Mouse (Mus musculus): Measurements from ENCODE around the gene Wbp2.

The Wbp2 gene

GRCm38 (mm10) chr11:116089545-116089944 is 2.8 kb upstream of the Wbp2 start:
- DNase-seq (ENCODE audit: low spot score): no peak

DNA sequence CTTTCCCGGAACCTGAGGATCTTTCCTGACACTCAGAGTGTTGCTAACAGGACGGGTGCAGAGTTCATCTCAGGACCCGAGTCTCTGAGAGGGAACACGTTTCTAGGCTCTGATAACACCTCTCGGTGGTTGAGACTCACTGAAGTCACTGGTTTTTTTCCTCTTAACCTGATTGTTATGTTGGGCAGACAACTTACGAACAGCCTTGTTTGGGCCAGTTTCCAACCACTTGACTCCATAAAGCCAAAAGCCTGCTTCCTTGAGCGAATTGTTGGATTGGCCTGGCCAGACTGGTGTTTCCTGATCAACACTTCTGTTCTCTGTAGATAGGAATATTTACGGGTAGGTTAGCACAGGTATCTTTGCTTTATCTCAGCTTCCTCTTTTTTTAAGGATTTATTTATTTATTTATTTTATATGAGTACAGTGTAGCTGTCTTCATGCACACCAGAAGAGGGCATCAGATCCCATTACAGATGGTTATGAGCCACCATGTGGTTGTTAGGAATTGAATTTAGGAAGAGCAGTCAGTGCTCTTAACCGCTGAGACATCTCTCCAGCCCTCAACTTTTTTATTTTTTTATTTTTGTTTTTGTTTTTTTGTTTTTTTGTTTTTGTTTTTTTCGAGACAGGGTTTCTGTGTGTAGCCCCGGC is 2.1 kb upstream of the Wbp2 start:
- DNase-seq (ENCODE audit: low spot score): no peak

GRCm38 (mm10) chr11:116088188-116088587 is 1.4 kb upstream of the Wbp2 start:
- DNase-seq (ENCODE audit: low spot score): no peak

- DNase-seq (ENCODE audit: low spot score): peak; percentile 75
Measured at GRCm38 (mm10) chr11:116087194-116088130, 667 bp upstream of the Wbp2 start.

- DNase-seq (ENCODE audit: low spot score): no peak
Measured at GRCm38 (mm10) chr11:116084166-116084565, 2.6 kb downstream of the Wbp2 start.

DNA sequence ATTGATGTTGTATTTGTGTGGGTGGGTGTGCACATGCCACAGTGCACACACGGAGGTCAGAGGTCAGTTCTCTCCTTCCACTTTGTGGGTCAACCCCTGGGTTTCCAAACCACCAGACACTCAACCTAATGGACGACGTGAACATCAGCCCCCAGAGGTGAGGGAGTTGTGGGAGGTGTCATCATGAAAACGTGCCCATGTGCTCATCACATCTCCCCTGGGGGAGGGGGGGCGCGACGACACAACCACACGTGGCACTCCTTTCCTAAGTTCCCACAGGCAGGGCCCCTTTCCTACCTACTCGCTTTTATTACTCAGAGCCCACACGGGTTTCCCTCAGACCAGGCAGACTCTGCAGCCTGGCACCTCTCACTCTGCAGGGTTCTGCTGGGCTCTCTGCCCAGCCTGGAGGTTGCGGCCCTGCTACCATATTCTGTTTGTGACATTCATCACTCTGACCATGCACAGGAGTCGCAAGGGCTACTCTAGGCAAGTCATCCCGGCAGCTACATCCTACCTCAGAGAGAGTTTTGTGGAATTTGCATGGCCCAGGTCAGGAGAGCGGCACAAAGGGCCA is 3.6 kb downstream of the Wbp2 start:
- no peak for DNase-seq (ENCODE audit: low spot score)

- no peak for DNase-seq (ENCODE audit: low spot score)
Measured at GRCm38 (mm10) chr11:116081081-116081480, 5.7 kb downstream of the Wbp2 start.

- no peak for DNase-seq (ENCODE audit: low spot score)
Measured at GRCm38 (mm10) chr11:116079511-116079910, 7.3 kb downstream of the Wbp2 start.

GRCm38 (mm10) chr11:116078676-116079320 is 8.0 kb downstream of the Wbp2 start:
- no peak for DNase-seq (ENCODE audit: low spot score)

GRCm38 (mm10) chr11:116078221-116078620 is 8.6 kb downstream of the Wbp2 start:
- no peak for DNase-seq (ENCODE audit: low spot score)

- no peak for DNase-seq (ENCODE audit: low spot score)
Measured at GRCm38 (mm10) chr11:116077446-116078204, 9.2 kb downstream of the Wbp2 start, which contains the start of gene Unc13d. Gene Unc13d (minus strand): TSS chr11:116077961.

GRCm38 (mm10) chr11:116076836-116077235 is 10.0 kb downstream of the Wbp2 start:
- DNase-seq (ENCODE audit: low spot score): no peak

- DNase-seq (ENCODE audit: low spot score): no peak
Measured at GRCm38 (mm10) chr11:116076266-116076540, 10.6 kb downstream of the Wbp2 start.

DNA sequence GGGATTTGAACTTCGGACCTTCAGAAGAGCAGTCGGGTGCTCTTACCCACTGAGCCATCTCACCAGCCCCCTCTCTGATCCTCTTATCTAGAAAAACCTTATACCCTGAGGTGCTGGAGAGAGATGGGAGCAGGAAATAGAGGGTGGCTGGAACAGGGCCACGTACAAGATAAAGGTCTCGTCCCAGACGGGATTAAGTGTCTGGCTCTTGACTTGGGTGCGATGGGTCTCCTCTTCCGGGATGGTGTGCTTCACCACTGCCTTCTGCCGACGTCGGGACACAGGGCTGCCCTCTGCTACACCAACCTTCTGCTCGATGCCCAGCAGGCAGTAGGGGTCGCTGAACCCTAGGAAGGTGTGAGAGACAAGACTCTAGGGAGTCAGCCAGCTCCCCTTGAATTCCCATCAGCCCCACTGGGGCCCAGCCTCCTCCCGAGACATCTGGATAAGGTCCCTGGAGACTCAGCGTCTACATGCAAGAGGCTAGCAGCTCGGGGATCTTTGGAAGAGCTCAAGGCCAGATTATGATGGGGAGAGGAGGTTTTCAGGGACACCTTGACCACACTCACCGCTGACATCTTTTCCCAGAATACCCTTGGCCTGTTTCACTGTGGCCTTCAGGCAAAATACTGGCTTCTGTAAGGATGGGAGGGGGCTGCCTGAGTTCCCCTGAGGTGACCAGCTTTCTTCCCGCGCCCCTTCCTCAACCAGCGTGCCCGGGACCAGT is 11.1 kb downstream of the Wbp2 start:
- peak; percentile 68 for DNase-seq (ENCODE audit: low spot score)

DNA sequence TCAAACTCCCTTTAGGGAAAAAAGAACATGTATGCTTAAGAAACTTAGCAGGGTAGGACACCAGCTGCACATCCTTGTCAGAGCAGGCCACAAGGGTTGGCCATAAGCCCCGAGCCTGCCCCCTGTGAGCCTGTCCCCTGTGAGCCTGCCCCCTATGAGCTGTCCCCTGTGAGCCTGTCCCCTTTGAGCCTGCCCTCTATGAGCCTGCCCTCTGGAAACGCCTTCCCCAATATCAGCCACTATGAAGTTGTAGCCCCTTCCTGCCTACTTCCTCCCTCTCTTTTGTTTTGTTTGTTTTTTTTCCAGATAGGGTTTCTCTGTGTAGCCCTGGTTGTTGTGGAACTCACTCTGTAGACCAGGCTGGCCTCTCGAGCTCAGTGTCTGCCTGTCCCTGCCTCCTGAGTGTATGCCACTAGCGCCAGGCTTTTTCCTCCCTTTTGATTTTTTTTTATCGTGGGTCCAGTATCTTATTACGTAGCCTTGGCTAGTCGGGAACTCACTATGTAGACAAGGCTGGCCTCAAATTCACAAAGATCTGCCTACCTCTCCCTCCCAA is 12.3 kb downstream of the Wbp2 start:
- DNase-seq (ENCODE audit: low spot score): no peak

- no peak for DNase-seq (ENCODE audit: low spot score)
Measured at GRCm38 (mm10) chr11:116072608-116073007, 14.2 kb downstream of the Wbp2 start.

DNA sequence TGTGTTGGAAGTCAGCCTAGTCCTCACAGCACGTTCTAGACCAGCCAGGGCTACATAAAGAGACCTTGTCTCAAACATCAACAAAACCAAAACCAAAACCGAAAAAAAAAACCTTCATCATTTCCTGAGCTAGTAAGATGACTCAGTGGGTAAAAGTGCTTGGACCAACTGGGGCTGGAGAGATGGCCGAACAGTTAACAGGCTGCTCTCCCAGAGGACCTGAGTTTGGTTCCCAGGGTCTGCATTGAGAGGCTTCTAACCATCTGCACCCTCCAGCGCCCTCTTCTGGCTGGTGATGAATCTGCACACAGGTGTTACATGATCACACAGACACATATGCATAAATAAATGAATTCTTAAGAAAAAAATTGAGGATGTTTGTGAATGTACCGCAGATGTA is 15.3 kb downstream of the Wbp2 start:
- DNase-seq (ENCODE audit: low spot score): no peak

DNA sequence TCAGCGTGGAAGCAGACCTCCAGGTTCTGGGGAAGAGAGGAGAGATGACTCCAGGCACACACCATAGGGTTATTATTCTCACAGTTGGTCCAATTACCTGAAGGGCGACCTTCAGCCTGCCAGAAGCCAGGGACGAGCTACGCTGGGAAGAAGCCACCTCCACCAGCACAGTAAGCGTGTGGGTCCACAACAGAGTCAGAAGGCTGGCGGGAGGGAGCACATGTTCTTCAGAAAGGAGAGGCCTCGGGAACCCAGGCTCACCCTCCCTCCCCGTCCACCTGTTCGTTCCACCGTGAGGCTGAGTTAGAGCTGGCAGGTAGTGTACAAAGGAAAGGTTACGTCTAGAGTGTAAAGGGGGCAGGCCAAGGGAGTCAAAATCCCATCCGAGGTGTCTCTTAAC is 21.4 kb downstream of the Wbp2 start:
- no peak for DNase-seq (ENCODE audit: low spot score)

GRCm38 (mm10) chr11:116064187-116064867 is 22.5 kb downstream of the Wbp2 start:
- DNase-seq (ENCODE audit: low spot score): no peak

GRCm38 (mm10) chr11:116063562-116063961 is 23.2 kb downstream of the Wbp2 start:
- DNase-seq (ENCODE audit: low spot score): no peak

All from ovary, adult 18-20 months (tissue).